Mouse (Mus musculus) forebrain, embryonic 16.5 days (tissue): Measurements from ENCODE around the gene Lrrc4c. TPM values are rescaled to one million over a fixed set of nuclear protein-coding genes. Genes with fewer than 3 reads are reported as not detected.
A peak's percentile ranks its signal among the peaks of the same experiment; 100 is the strongest.

Experiments used
- ATAC-seq: fragments of 200-750 bp; cut with Nextera tagmentation; 2 replicates; pipeline ENCODE4 v1.8.0; 2017; ENCODE audit warnings: mild to moderate bottlenecking, moderate library complexity
- H3K27ac ChIP-seq: fragments of 300-500 bp; sonication (generic); 2 replicates; pipeline ENCODE4 v1.5.1; 2014; ENCODE audit warnings: low read length, control low read depth
- H3K27me3 ChIP-seq: fragments of 300-500 bp; sonication (generic); replicated peaks from 2 replicates; pipeline ENCODE4 v1.6.1; 2014; ENCODE audit warnings: low read length; ENCODE audit not compliant: control insufficient read depth, insufficient read depth
- H3K36me3 ChIP-seq: fragments of 300-500 bp; sonication (generic); 2 replicates; pipeline ENCODE4 v1.6.1; 2014; ENCODE audit not compliant: control insufficient read depth, insufficient read depth
- H3K4me1 ChIP-seq: fragments of 300-500 bp; sonication (generic); replicated peaks from 2 replicates; pipeline ENCODE4 v1.6.1; 2014; ENCODE audit warnings: low read length; ENCODE audit not compliant: control insufficient read depth, insufficient read depth
- H3K4me2 ChIP-seq: fragments of 300-500 bp; sonication (generic); 2 replicates; pipeline ENCODE4 v1.6.1; 2014; ENCODE audit warnings: mild to moderate bottlenecking, low read length, control low read depth
- H3K4me3 ChIP-seq: fragments of 300-500 bp; sonication (generic); replicated peaks from 2 replicates; pipeline ENCODE4 v1.5.1; 2014; ENCODE audit warnings: mild to moderate bottlenecking, low read length, control low read depth
- H3K9ac ChIP-seq: fragments of 300-500 bp; sonication (generic); replicated peaks from 2 replicates; pipeline ENCODE4 v1.6.1; 2014; ENCODE audit warnings: low read depth, low read length, control low read depth
- H3K9me3 ChIP-seq: fragments of 300-500 bp; sonication (generic); 2 replicates; pipeline ENCODE4 v1.6.1; 2016; ENCODE audit warnings: low read length; ENCODE audit not compliant: control insufficient read depth
- WGBS: fragments of 180-500 bp; shearing (Covaris S2); extraction: QIAGEN DNeasy Blood & Tissue Kit; methylation state at CpG from one replicate; pipeline ENCODE4 v1.1.7; 2014; 5-methylcytosine and 5-hydroxymethylcytosine counted together
- polyA plus RNA-seq: library from polyadenylated mRNA; unstranded; fragments of >200 nt; fragmentation: Nextera tagmentation; extraction: Ambion mirVana; gene quantifications from 2 replicates; pipeline ENCODE4 v1.2.1, GENCODE M21; 2015

Lrrc4c gene
- polyA plus RNA-seq, 1 experiment from 2014 or later = 30.9 TPM

DNA sequence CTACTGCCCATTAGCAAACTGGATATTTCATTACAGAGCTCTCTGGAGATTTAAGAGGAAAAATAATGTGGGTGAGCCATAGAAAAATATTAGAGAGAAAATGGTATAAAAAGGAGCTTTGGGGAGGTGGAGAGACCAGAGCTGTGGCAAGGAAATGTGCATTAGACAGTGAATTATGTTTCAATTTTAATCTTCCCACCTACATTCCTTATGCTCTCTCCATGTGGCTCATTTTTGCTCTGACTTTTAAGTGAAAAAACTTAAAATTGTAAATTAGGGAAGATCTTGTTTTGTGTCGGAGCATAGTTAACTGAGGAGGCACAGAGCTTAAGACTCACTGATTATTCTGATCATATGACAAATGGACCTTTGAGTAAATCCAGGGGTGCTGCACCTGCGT lies 399.4 kb downstream of the Lrrc4c start:
- Histone ChIP-seq H3K9me3 (no peaks in the 10 kb centered on the region), H3K4me3 (no peak overlapping the region), H3K4me1 (no peaks in the 10 kb centered on the region), H3K9ac (no peak overlapping the region), H3K36me3 (no peaks in the 10 kb centered on the region), H3K27me3 (no peaks in the 10 kb centered on the region), H3K4me2 (no peak overlapping the region), H3K27ac (no peak overlapping the region)
- no peak for ATAC-seq
- 90% methylated on average over 2 of the region's 2 CpGs for WGBS

DNA sequence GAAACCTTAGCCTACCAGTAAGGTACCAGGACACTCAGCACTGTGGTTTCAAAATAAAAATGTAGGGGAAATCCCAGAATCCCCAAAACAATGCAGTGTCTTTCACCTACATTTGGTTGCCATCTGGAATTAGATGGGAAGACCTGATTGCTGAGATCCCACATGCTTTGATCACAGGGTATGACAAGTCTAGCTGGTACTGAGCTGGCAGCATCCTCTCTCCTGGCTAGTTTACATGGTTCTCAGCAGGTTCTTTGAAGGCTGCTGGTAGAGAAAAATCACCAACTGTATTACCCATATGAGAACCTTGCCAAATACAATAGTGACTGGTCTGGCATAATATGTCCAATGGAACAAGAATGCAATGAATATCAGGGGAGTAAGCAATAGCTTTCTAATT lies 405.4 kb downstream of the Lrrc4c start:
- H3K9ac ChIP-seq = no peak overlapping the region
- no peaks in the 10 kb centered on the region for H3K4me1 ChIP-seq
- H3K27ac ChIP-seq = no peak overlapping the region
- no peak overlapping the region for H3K4me3 ChIP-seq
- no peak for ATAC-seq
- H3K9me3 ChIP-seq = no peaks in the 10 kb centered on the region
- no peaks in the 10 kb centered on the region for H3K27me3 ChIP-seq
- H3K4me2 ChIP-seq = no peak overlapping the region
- no peaks in the 10 kb centered on the region for H3K36me3 ChIP-seq

DNA sequence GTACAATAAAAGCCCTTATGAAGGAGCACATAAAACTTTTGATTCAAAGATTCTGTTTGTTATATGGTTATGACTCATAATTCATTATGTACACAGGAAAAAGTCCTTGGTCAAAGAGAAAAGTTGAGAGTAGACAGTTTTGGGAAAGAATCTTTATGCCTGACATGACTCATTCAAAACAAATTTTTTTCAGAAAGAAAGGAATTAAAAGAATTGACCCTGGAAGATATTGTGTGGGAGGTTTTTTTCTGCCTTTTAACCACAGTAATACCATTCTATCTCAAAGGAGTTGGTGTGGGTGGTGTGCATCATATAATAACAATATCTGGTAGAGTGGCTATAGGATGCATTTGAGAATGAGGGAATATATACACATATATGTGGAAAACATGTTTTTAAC lies 418.1 kb downstream of the Lrrc4c start:
- Histone ChIP-seq H3K9ac (no peak overlapping the region), H3K9me3 (no peaks in the 10 kb centered on the region), H3K27me3 (no peaks in the 10 kb centered on the region), H3K36me3 (no peaks in the 10 kb centered on the region), H3K4me3 (no peak overlapping the region), H3K4me2 (no peak overlapping the region), H3K27ac (no peak overlapping the region), H3K4me1 (no peaks in the 10 kb centered on the region)
- no peak for ATAC-seq

DNA sequence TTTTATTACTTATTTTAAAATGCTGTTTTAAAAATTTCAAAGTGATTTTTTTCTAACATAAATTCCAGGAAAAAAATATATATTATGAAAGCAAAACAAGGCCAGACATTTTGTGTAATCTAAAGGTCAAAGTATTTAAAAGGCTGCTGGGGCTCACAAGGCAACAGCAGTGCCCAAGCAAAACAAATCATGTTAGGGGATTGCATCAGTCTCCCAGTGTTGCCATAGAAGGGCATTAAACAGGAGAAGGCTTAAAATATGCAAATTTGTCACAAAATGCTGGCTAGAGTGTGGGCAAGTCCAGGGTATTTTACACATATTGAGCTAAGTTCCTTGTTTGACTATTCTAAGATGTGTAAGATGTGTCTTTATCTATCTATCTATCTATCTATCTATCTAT lies 437.1 kb downstream of the Lrrc4c start:
- H3K9ac ChIP-seq = no peak overlapping the region
- no peaks in the 10 kb centered on the region for H3K36me3 ChIP-seq
- ATAC-seq = no peak
- H3K27me3 ChIP-seq = no peaks in the 10 kb centered on the region
- no peak overlapping the region for H3K27ac ChIP-seq
- no peak overlapping the region for H3K4me2 ChIP-seq
- H3K9me3 ChIP-seq = no peaks in the 10 kb centered on the region
- no peak overlapping the region for H3K4me3 ChIP-seq
- no peaks in the 10 kb centered on the region for H3K4me1 ChIP-seq

DNA sequence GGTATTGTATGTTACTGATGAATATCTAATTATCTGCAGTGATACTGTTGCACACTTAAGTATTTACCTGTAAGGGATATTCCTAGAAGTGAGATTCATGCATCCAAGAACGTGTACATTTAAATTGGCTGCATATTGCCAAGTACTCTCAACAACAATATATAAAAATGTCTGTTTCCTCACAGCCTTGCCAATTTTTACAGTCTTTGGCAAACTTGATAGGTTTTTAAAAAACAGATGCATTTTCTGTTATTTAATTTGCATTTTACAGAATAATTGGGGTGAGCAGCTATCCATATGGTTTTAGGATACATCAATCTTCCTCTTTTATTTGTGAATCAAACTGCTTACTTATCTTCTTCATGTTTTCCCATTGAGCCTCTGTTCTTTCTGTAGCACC lies 439.7 kb downstream of the Lrrc4c start:
- Histone ChIP-seq H3K4me1 (no peaks in the 10 kb centered on the region), H3K4me3 (no peak overlapping the region), H3K9ac (no peak overlapping the region), H3K36me3 (no peaks in the 10 kb centered on the region), H3K27ac (no peak overlapping the region), H3K27me3 (no peaks in the 10 kb centered on the region), H3K4me2 (no peak overlapping the region), H3K9me3 (no peaks in the 10 kb centered on the region)
- 56% methylated on average over 1 of the region's 1 CpGs for WGBS
- ATAC-seq = 0 out of 2 replicates have a peak, but pooled peaks have one; percentile 26

DNA sequence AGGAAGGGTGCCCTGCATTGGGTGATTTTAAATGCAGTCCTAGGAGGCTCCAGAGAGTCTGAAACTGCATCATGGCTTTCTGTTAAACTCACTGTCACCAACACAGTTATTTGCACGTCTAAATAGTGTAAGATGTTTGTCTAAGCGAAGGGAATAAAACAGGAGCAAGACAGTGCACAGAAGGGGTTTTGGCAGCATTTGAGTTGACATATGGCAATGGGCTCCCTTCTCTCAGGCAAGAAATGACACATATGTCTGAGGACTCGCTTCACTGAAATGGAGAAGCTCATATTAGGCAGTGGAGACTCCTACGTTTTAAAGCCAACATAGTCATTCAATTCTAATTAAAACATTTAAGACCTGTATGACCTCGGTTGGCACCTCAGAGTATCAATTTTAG lies 445.6 kb downstream of the Lrrc4c start:
- Histone ChIP-seq H3K9me3 (no peaks in the 10 kb centered on the region), H3K27me3 (no peaks in the 10 kb centered on the region), H3K4me2 (no peak overlapping the region), H3K9ac (no peak overlapping the region), H3K27ac (peak overlapping the region; percentile 83), H3K4me3 (no peak overlapping the region), H3K36me3 (no peaks in the 10 kb centered on the region), H3K4me1 (peaks cover 7% of the 10 kb centered on the region; the same call in 1 of the 2 replicates)
- 43% methylated on average over 5 of the region's 5 CpGs for WGBS
- peak; percentile 96 for ATAC-seq

DNA sequence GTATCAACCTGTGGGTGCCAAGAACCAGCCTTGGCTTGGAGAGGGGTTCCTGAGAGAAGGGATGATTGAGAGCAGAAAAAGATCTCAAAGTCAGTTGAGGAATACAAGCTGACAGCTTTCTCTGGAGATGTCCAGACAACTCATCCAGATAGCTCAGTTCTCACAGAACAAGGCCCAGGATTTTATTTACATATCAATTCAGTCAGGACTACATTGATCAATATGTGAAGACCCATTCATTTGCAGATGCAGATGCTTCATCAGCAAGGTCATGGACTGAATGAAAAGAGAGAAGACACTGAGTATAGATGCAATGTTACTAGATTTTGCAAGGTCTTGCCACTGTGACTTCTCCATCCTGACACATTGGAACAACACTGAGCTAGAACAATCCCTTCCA lies 457.4 kb downstream of the Lrrc4c start:
- H3K9ac ChIP-seq = no peak overlapping the region
- no peak for ATAC-seq
- no peaks in the 10 kb centered on the region for H3K9me3 ChIP-seq
- H3K4me3 ChIP-seq = no peak overlapping the region
- no peaks in the 10 kb centered on the region for H3K36me3 ChIP-seq
- no peak overlapping the region for H3K4me2 ChIP-seq
- no peaks in the 10 kb centered on the region for H3K4me1 ChIP-seq
- no peak overlapping the region for H3K27ac ChIP-seq
- no peaks in the 10 kb centered on the region for H3K27me3 ChIP-seq

DNA sequence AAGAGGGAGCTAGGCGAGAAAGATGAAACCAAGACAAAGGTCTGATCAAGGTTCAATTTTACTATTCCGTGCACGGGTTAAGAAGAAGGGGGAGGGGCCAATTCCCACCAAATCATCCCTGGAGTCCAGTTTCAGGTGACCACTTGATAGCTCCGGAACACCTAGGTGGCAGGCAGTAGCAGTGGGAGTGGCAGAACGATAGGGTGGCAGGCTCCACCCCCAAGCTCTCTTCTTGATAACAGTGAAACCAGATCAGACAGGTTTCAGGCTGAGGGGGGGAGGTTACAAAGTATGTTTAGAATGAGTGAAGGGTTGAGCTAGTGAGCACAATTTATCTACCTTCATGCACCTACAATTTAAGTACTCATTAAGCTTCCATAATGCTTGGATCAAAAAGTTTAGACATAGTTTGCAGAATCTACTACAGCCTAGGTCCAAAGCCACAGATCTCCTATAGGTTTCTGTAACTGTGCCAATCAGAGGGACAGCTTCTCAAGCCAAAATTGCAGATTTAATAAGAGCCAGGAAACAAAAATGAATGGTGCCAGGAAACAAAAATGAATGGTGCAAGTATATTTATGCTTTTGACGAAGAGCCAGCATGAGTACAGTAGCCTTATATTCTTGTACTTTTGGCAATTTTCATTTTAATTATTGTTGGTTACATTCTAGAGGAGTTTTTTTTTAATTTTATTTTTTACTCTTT lies 478.9 kb downstream of the Lrrc4c start:
- Histone ChIP-seq H3K4me1 (no peaks in the 10 kb centered on the region), H3K27me3 (no peaks in the 10 kb centered on the region), H3K27ac (no peak overlapping the region), H3K4me2 (no peak overlapping the region), H3K36me3 (no peaks in the 10 kb centered on the region), H3K9me3 (no peaks in the 10 kb centered on the region), H3K9ac (no peak overlapping the region), H3K4me3 (no peak overlapping the region)
- WGBS = 47% methylated on average over 6 of the region's 6 CpGs
- ATAC-seq = no peak

DNA sequence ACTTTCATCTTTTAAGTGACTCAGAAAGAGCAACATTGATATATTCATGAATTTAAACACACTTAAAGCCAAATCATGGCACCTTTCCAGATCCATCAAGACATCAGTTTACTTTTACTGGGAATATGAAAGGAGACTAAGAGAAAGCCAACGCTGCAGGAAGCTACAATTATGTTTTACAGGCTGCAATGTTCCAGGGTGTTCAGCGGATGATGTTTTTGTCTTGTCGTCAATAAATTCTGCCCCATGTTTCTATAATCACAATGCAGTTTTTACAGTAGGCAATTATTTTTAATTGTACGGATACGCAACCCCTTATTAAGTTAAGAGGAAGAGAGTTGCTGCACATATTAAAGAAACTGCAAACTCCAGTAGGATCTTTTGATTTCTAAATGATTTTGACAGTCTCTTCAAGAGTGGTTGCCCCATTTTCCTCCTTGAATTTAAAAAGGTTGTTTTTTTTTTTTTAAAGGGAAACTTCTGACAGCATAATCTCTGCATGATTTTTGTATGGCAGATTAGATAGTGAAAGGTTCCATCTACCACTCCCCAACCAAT lies 532.9 kb downstream of the Lrrc4c start:
- no peaks in the 10 kb centered on the region for H3K9me3 ChIP-seq
- no peaks in the 10 kb centered on the region for H3K4me1 ChIP-seq
- ATAC-seq = peak; percentile 86
- H3K4me3 ChIP-seq = no peak overlapping the region
- no peaks in the 10 kb centered on the region for H3K36me3 ChIP-seq
- no peak overlapping the region for H3K27ac ChIP-seq
- no peak overlapping the region for H3K4me2 ChIP-seq
- WGBS = 47% methylated on average over 5 of the region's 5 CpGs
- no peaks in the 10 kb centered on the region for H3K27me3 ChIP-seq
- no peak overlapping the region for H3K9ac ChIP-seq

DNA sequence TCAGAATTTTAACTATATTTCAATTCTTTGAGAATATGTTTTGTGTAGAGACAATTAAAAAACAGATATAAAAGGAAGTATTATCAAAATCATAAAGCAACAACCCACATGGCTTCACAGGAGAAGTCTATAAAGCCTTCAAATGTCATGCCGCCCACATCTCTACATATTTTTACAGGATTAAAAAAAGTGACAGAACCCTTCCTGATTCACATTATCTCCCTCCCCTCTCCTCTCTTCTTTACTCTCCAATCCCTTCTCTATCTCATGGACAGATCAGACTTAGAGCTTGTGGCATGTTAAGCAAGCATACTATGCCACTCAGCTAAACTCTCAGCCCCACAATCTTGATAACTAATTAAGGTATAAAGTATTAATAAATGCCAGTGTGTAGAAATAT lies 535.8 kb downstream of the Lrrc4c start:
- no peak overlapping the region for H3K27ac ChIP-seq
- H3K4me2 ChIP-seq = no peak overlapping the region
- no peaks in the 10 kb centered on the region for H3K4me1 ChIP-seq
- no peak overlapping the region for H3K9ac ChIP-seq
- no peaks in the 10 kb centered on the region for H3K36me3 ChIP-seq
- H3K9me3 ChIP-seq = no peaks in the 10 kb centered on the region
- no peak for ATAC-seq
- no peak overlapping the region for H3K4me3 ChIP-seq
- WGBS = 88% methylated on average over 1 of the region's 1 CpGs
- H3K27me3 ChIP-seq = no peaks in the 10 kb centered on the region
